Mouse (Mus musculus) limb, embryonic 13.5 days (tissue): ENCODE measurements at regions not wholly inside any gene's neighbourhood (a gene's known extent, or its start where the extent isn't known, plus 50 kb on each side); places are given as distances from the start of the nearest gene placed in this dataset.

ENCODE experiments used
- ATAC-seq: fragments of 200-750 bp; cut with Nextera tagmentation; 2 replicates; pipeline ENCODE4 v1.8.0; 2017; ENCODE audit warnings: low read depth, moderate number of reproducible peaks, moderate TSS enrichment; ENCODE audit not compliant: low FRiP score
- H3K27ac ChIP-seq: fragments of 300-500 bp; sonication (generic); 2 replicates; pipeline ENCODE4 v1.5.1; 2015; ENCODE audit warnings: inconsistent platforms, mild to moderate bottlenecking, moderate library complexity
- H3K27me3 ChIP-seq: fragments of 300-500 bp; sonication (generic); 2 replicates; pipeline ENCODE4 v1.6.1; 2015; ENCODE audit warnings: mild to moderate bottlenecking, inconsistent platforms
- H3K36me3 ChIP-seq: fragments of 300-500 bp; sonication (generic); 2 replicates; pipeline ENCODE4 v1.6.1; 2015; ENCODE audit warnings: inconsistent platforms, mild to moderate bottlenecking, moderate library complexity
- H3K4me1 ChIP-seq: fragments of 300-500 bp; sonication (generic); 2 replicates; pipeline ENCODE4 v1.6.1; 2015; ENCODE audit warnings: inconsistent platforms
- H3K4me2 ChIP-seq: fragments of 300-500 bp; sonication (generic); replicated peaks from 2 replicates; pipeline ENCODE4 v1.6.1; 2015; ENCODE audit warnings: inconsistent platforms, mild to moderate bottlenecking, moderate library complexity
- H3K4me3 ChIP-seq: fragments of 300-500 bp; sonication (generic); 2 replicates; pipeline ENCODE4 v1.5.1; 2015; ENCODE audit warnings: moderate library complexity, mild to moderate bottlenecking, inconsistent platforms
- H3K9ac ChIP-seq: fragments of 300-500 bp; sonication (generic); 2 replicates; pipeline ENCODE4 v1.6.1; 2015; ENCODE audit warnings: mild to moderate bottlenecking, inconsistent platforms
- H3K9me3 ChIP-seq: fragments of 300-500 bp; sonication (generic); 2 replicates; pipeline ENCODE4 v1.6.1; 2016; ENCODE audit warnings: inconsistent platforms
- whole genome bisulfite sequencing: fragments of 180-500 bp; shearing (Covaris S2); methylation state at CpG from one replicate; pipeline ENCODE4 v1.1.7; 2015; 5-methylcytosine and 5-hydroxymethylcytosine counted together

DNA sequence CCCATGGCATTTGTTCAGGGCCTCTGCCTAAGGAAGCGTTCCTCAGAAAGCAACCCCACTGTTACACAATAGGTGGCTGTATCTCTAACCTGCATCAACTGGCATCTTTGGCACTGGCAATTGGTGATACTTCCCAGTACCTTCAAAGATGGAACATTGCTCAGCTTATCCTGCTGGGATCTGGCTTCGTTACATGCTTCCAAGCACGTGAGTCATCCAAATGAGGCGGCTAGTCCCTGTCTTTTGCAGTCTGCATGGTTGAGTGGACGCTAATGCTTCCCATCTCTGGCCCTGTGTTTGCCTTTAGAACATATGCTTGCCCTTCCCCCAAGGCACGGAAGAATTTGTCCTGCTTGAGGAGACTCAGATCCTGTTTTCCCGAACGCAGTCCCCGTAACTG, 380.2 kb downstream of the Atp23 start:
- Histone ChIP-seq H3K4me2 (no peak overlapping the region), H3K27ac (no peak overlapping the region), H3K27me3 (no peaks in the 10 kb centered on the region), H3K9ac (no peak overlapping the region), H3K9me3 (no peaks in the 10 kb centered on the region), H3K4me3 (no peak overlapping the region), H3K36me3 (no peaks in the 10 kb centered on the region), H3K4me1 (peaks cover 10% of the 10 kb centered on the region)
- no peak for ATAC-seq
- WGBS = 75% methylated on average over 9 of the region's 9 CpGs

DNA sequence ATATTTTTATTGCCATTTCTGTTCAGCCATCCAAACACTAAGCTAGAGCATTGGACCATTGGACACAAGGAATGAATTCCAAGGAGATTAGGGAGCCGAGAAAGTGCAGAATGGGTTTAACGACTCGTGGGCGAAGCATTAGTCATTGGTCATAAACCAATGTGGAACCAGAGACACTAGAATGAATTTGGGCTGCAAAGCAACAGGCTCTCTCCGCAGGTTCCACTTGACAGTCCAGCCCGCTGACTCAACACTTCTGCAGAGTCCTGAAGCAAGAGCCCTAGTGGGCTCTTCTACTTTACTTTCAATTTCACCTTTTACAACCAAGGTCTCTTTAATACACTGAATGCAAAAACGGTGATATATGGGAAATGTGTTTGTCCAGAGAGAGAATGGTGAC, 388.0 kb downstream of the Atp23 start:
- WGBS = 55% methylated on average over 7 of the region's 7 CpGs
- no peaks in the 10 kb centered on the region for H3K4me1 ChIP-seq
- H3K9me3 ChIP-seq = no peaks in the 10 kb centered on the region
- H3K4me2 ChIP-seq = no peak overlapping the region
- H3K9ac ChIP-seq = no peak overlapping the region
- no peak overlapping the region for H3K27ac ChIP-seq
- ATAC-seq = peak; percentile 66; the same call in 1 of the 2 replicates
- no peaks in the 10 kb centered on the region for H3K36me3 ChIP-seq
- H3K4me3 ChIP-seq = no peak overlapping the region
- H3K27me3 ChIP-seq = no peaks in the 10 kb centered on the region

DNA sequence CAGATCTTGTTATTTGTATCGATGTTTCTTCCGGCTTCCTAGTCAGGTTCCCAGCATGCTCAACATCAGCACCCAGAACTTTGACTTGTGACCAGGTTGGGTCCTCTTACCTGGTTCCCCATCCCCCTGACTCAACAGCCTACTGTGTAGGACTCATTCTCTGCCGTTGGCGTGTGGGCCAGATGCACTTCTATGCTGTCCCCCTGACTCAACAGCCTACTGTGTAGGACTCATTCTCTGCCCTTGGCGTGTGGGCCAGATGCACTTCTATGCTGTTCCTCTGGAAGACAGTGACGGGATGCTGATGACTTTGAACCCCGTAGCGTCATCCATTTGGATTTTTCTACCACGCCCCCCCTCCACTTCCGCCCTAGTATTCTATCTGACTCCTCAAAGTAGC, 389.6 kb downstream of the Atp23 start:
- Histone ChIP-seq H3K27ac (no peak overlapping the region), H3K9ac (no peak overlapping the region), H3K4me2 (no peak overlapping the region), H3K9me3 (no peaks in the 10 kb centered on the region), H3K4me1 (no peaks in the 10 kb centered on the region), H3K27me3 (no peaks in the 10 kb centered on the region), H3K36me3 (no peaks in the 10 kb centered on the region), H3K4me3 (no peak overlapping the region)
- 94% methylated on average over 10 of the region's 10 CpGs for WGBS
- ATAC-seq = no peak

DNA sequence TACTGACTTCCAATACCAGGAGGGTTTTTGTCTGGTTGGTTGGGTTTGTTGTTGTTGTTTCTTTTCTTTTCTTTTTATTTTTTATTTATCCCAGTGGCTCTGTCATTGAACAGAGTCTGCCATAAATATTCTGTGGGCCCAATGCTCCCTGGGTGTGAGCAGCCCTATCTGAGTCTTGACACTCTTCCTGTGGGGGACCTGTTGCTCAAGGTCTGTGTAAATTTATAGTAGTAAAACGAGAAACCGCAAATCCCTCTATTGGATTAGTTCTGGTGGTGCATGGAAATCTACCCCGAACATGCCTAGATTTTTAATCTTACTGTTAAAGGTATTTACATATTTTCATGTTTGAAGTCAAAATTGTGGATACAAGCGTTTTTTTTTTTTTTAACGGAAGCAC, 395.2 kb downstream of the Atp23 start:
- no peaks in the 10 kb centered on the region for H3K4me1 ChIP-seq
- no peaks in the 10 kb centered on the region for H3K27me3 ChIP-seq
- no peak overlapping the region for H3K27ac ChIP-seq
- no peak overlapping the region for H3K9ac ChIP-seq
- H3K4me3 ChIP-seq = no peak overlapping the region
- no peaks in the 10 kb centered on the region for H3K36me3 ChIP-seq
- ATAC-seq = no peak
- H3K4me2 ChIP-seq = no peak overlapping the region
- 85% methylated on average over 5 of the region's 5 CpGs for WGBS
- H3K9me3 ChIP-seq = no peaks in the 10 kb centered on the region

DNA sequence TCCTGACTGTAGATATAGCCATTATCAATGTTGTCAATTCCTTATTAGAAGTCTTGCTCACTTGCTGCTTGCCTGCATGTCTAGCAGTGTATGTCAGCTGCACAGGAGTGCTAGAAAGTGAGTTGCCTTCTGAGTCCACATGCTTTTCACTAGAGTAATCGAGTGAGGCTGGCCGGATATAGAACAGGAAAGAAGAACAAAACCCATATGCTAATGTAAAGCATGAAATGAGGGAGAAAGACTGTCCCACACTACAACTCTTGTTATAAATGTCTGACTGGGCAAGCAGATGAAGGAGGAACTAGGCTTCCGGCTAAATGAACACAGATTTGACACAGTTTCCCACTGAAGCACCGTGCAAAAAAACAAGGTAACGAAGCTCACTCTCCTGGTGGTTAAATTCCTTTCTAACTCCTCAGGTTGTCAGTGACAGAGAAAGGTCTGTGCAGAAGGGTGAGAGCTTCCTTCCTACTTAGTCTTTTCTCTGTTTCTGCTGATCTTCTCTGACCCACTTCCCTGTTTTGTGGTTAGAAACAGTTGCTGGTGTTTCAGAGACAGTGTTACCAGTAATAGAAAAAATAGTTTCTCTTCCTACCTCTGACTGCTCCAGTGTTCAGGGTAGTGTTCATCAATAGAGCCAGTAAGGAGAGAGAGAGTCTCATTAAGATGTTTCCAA, 399.0 kb downstream of the Atp23 start:
- H3K4me1 ChIP-seq = no peaks in the 10 kb centered on the region
- H3K27ac ChIP-seq = no peak overlapping the region
- no peak overlapping the region for H3K9ac ChIP-seq
- H3K4me3 ChIP-seq = no peak overlapping the region
- no peaks in the 10 kb centered on the region for H3K9me3 ChIP-seq
- no peaks in the 10 kb centered on the region for H3K36me3 ChIP-seq
- H3K4me2 ChIP-seq = no peak overlapping the region
- WGBS = 52% methylated on average over 5 of the region's 5 CpGs
- no peak for ATAC-seq
- H3K27me3 ChIP-seq = no peaks in the 10 kb centered on the region

DNA sequence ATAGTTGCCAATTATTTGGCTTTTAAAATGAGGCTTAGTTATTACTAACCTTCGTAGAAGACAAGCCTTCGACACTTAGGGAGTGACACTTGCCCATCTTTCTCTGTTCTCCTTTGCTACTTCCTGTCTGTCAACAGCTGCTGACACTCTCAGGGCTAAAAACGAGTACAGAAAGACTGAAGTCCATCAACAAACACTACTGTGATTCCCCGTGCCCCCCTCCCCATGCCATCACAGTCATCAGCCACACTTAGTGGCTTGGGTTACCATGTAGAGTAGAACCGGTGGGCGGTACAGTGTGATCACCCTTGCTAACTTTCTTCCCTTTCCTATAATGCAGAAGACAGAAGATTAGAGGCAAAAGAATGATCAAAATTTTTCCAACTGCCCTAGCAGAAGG, 402.4 kb downstream of the Atp23 start:
- ATAC-seq = no peak
- no peaks in the 10 kb centered on the region for H3K9me3 ChIP-seq
- no peak overlapping the region for H3K9ac ChIP-seq
- no peak overlapping the region for H3K4me3 ChIP-seq
- H3K36me3 ChIP-seq = no peaks in the 10 kb centered on the region
- 78% methylated on average over 6 of the region's 6 CpGs for WGBS
- no peak overlapping the region for H3K27ac ChIP-seq
- no peaks in the 10 kb centered on the region for H3K4me1 ChIP-seq
- no peaks in the 10 kb centered on the region for H3K27me3 ChIP-seq
- no peak overlapping the region for H3K4me2 ChIP-seq

DNA sequence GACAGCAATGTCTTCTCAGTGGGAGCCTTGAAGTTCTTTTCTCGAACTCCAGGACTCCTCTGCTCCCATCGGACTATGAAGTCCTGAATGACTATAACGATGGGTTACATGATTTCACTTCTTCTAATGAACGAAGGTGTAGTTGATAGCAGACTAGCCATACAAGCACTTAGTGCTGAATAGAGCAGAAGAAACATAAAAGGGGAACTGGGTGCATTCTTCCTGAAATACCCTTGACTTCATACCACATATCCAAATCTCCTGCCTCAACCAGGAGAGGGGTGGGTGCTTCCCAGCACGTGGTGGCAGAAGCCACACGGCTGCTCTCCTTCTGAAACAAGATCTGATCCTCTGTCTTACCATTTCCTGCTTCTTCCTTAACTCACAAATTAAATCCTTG, 407.4 kb downstream of the Atp23 start:
- Histone ChIP-seq H3K27me3 (no peaks in the 10 kb centered on the region), H3K9ac (no peak overlapping the region), H3K4me2 (no peak overlapping the region), H3K27ac (no peak overlapping the region), H3K4me3 (no peak overlapping the region), H3K36me3 (no peaks in the 10 kb centered on the region), H3K9me3 (no peaks in the 10 kb centered on the region), H3K4me1 (no peaks in the 10 kb centered on the region)
- 81% methylated on average over 6 of the region's 6 CpGs for WGBS
- no peak for ATAC-seq

DNA sequence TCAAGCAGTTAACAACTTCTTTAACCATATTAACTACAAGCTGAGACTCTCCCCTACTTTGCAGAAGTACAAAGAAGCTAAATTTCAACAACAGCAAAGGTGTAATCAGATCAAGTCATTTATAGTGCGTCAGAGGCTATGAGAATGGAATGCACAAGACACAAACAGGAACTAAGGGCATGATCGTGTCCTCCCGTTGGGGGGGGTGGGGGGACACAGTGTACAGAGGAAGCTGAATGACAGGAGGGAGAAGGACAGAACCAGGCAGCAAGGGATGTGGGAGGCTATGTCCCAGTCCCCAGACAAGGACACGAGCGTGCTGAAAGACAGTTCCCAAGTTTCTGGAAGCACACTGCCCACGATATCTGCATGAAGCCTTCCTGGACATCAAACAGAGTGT, 408.9 kb downstream of the Atp23 start:
- Histone ChIP-seq H3K36me3 (no peaks in the 10 kb centered on the region), H3K9ac (no peak overlapping the region), H3K4me3 (no peak overlapping the region), H3K4me1 (no peaks in the 10 kb centered on the region), H3K9me3 (no peaks in the 10 kb centered on the region), H3K4me2 (no peak overlapping the region), H3K27ac (no peak overlapping the region), H3K27me3 (no peaks in the 10 kb centered on the region)
- 77% methylated on average over 6 of the region's 6 CpGs for WGBS
- no peak for ATAC-seq

DNA sequence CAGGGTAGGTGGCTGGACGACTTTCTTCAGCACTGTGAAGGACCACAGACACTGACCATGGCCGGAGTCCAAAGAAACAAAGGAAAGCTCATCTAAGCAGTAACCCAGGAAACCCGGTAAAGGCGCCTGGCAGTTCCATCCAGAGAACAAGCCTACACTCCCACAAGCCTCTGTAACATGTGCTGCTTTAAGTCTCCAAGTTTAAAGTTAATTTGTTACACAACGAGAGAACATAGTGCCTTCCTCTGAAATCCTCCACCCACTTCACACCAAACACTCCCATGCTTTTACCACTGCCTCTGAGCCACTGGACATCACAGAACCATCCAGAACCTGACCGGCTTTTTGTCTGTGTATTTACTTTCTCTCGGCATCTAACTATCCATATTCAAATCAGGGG, 416.0 kb downstream of the Atp23 start:
- H3K27ac ChIP-seq = no peak overlapping the region
- no peaks in the 10 kb centered on the region for H3K36me3 ChIP-seq
- no peaks in the 10 kb centered on the region for H3K4me1 ChIP-seq
- no peak for ATAC-seq
- no peak overlapping the region for H3K4me3 ChIP-seq
- WGBS = 83% methylated on average over 7 of the region's 7 CpGs
- H3K9me3 ChIP-seq = 0 out of 2 replicates have a peak, but pooled peaks cover 6% of the 10 kb centered on the region
- no peak overlapping the region for H3K9ac ChIP-seq
- H3K27me3 ChIP-seq = no peaks in the 10 kb centered on the region
- no peak overlapping the region for H3K4me2 ChIP-seq

DNA sequence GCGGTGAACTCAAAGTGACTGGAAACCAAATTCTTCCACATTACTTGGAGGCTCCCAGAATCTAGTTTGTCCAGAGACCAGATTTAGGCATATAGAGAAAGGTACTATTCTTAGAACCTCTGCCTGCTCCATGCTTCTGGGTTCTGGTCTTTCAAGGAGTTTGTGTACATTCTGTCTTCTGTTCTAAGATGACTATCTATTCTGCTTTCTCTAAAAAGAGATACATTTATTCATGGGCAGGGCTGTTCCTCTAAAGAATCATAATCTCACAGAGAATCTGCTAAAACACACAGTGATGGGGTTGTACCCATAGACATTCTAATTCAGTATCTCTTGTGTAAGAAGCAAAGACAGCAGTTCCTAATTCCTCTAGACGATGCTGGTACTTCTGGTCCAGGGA, 417.7 kb downstream of the Atp23 start:
- H3K9me3 ChIP-seq = 0 out of 2 replicates have a peak, but pooled peaks cover 6% of the 10 kb centered on the region
- 87% methylated on average over 2 of the region's 2 CpGs for WGBS
- H3K36me3 ChIP-seq = no peaks in the 10 kb centered on the region
- no peak for ATAC-seq
- H3K4me3 ChIP-seq = no peak overlapping the region
- H3K27me3 ChIP-seq = no peaks in the 10 kb centered on the region
- no peak overlapping the region for H3K9ac ChIP-seq
- no peak overlapping the region for H3K27ac ChIP-seq
- H3K4me2 ChIP-seq = no peak overlapping the region
- H3K4me1 ChIP-seq = no peaks in the 10 kb centered on the region

DNA sequence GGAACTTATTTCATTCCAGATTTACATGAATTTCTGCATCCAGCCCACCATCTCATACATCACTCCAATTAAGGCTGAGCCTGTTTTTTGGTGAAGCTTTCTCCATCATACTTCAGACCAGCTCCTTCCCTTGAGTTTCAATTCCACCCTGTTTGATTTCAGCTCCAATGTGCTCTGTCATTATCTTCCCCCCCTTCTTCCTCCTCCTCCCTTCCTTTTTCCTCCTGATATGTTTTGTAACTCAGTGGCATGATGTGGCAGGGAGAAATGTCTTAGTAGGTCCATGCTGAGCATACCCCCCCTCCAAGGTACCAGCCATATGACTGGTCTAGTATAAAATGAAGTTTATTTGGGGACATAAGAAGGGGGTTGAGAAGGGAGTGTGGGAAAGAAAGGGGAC, 420.8 kb downstream of the Atp23 start:
- no peak for ATAC-seq
- H3K27ac ChIP-seq = no peak overlapping the region
- no peak overlapping the region for H3K4me2 ChIP-seq
- no peak overlapping the region for H3K4me3 ChIP-seq
- no peak overlapping the region for H3K9ac ChIP-seq
- no peaks in the 10 kb centered on the region for H3K27me3 ChIP-seq
- H3K36me3 ChIP-seq = no peaks in the 10 kb centered on the region
- no peaks in the 10 kb centered on the region for H3K4me1 ChIP-seq
- peaks cover 6% of the 10 kb centered on the region; the same call in 1 of the 2 replicates for H3K9me3 ChIP-seq

DNA sequence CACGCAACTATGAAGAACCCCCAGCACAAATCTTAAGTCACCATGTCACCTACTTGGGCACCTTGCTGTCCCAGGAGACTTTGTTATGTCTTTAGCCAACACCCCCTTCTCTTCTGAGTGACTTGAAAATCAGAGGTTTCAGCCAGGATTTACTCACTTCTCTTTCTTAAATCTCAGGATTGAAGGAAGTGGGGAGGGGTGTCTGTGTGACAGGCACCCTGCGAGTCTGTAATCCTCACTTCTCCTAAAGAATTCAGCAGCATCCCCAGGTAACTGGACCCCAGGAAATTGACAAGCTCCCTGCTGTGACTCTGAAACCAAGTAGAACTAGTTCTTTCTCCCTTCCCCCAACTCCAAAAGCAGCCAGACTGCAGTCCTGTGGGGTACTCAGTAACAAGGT, 421.4 kb downstream of the Atp23 start:
- Histone ChIP-seq H3K9ac (no peak overlapping the region), H3K27me3 (no peaks in the 10 kb centered on the region), H3K4me2 (no peak overlapping the region), H3K4me3 (no peak overlapping the region), H3K9me3 (peaks cover 6% of the 10 kb centered on the region; the same call in 1 of the 2 replicates), H3K27ac (no peak overlapping the region), H3K4me1 (no peaks in the 10 kb centered on the region), H3K36me3 (no peaks in the 10 kb centered on the region)
- ATAC-seq = no peak
- WGBS = 42% methylated on average over 2 of the region's 2 CpGs

DNA sequence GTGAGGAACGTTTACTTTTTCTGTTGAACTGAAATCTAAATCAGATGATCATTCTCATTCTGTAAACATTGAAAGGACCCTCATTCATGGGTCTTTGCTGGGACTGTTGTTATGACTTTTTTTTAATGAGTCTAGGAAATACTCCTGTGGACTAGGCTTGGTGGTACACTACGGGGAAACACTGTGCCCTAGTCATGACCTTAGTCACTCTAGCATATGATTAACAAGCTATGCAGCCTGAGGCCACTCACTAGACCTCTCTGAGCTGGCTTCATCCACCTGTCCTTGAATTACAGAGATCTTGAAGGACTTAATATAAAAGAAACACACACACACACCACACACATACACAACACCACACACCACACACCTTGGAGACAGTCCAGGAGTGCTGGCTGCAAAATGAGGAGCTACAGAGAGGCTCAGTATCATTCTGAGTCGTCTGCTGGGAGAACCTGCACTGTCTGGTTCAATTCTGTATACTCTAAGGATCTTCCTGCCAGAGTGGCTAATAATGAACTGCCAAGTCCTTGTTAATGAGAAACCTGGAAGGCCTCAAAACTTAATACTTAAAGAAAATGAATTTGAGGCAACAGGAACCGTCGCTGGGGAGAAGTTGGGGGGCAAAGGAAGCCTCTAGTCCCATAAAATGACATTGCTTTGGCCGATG, 428.0 kb downstream of the Atp23 start:
- 59% methylated on average over 6 of the region's 6 CpGs for WGBS
- Histone ChIP-seq H3K27me3 (no peaks in the 10 kb centered on the region), H3K4me3 (no peak overlapping the region), H3K9ac (no peak overlapping the region), H3K4me2 (no peak overlapping the region), H3K9me3 (peaks cover 1% of the 10 kb centered on the region; the same call in 1 of the 2 replicates), H3K27ac (no peak overlapping the region), H3K36me3 (no peaks in the 10 kb centered on the region), H3K4me1 (no peaks in the 10 kb centered on the region)
- ATAC-seq = no peak
